Mouse (Mus musculus): ENCODE data around the gene Ucp3. TPM values are rescaled to one million over a fixed set of nuclear protein-coding genes. Genes with fewer than 3 reads are reported as not detected.

Ucp3 gene
- total RNA-seq, 2 experiments from 2014 or later, result 0.65 to 1.3 TPM

DNA sequence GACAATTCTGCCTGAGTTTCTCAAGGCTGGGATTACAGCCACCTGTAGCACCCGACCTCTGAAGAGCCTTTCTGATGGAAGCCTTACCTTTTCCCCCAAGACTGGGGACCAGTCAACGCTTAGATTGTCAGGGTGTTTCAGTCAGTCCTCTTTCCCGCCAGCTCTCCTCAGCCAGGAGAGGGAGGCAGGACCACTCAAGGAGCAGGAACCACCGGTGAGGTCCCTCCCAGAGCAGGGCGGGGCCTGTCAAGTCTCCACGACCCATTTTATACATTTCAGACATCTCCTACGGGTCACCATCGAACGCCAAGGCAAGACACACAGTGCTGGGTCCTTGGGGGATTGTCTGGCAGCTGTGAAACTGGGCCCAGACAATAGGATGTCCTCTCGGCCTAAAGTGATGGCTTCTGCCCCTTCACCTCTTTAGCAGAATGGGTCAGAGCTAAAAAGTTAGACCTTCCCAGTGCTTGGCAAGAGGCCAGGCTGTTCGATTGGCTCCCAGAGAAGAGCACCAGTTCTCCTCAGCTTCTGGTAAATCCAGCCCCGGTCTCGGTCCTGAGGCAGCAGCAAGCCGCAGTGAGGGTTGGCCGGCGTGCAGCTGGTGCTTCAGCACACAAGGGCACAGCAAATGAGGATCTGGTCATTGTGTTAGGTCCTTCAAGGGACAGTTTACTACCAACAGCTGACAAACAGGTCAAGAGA is 27.6 kb downstream of the Ucp3 start:
- no peak for DNase-seq (ENCODE audit: low spot score in 2 of 2)

DNA sequence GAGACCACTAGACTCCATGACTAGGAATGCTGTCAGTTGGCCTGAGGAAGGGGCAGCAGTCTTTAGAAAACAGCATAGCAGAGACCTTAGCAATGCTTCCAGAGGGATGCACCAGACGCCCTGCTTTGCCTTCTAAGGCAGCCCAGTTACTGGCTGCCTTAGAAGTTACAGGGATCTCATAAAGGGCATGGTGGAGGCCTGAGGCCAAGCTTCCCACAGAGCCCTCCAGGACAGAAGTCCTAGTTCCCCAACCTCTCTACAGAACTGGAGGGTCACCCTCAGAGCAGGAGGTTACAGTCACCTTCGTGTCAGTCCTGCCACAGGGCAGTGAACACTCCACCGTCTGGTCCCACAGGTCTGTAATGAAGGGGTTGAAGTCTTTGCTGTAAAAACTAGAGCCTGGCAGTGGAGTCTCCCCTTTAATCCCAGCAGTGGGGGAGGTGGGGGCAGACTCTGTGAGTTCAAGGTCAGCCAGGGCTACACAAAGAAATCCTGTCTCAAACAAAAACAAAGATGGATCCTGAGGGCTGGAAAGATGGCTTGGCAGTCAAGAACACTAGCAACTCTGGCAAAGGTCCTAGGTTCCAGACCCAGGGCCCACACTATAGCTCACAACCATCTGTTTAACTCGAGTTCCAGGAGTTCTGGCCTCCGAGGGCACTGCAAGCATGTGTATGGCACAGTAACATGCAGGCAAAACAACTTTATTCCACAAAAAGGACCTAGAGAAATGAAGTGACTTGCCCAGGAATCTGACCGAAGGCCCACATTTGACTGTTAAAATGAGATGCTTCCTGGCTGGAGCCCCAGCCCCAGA is 28.4 kb downstream of the Ucp3 start:
- no peak for DNase-seq (ENCODE audit: low spot score in 2 of 2)

DNA sequence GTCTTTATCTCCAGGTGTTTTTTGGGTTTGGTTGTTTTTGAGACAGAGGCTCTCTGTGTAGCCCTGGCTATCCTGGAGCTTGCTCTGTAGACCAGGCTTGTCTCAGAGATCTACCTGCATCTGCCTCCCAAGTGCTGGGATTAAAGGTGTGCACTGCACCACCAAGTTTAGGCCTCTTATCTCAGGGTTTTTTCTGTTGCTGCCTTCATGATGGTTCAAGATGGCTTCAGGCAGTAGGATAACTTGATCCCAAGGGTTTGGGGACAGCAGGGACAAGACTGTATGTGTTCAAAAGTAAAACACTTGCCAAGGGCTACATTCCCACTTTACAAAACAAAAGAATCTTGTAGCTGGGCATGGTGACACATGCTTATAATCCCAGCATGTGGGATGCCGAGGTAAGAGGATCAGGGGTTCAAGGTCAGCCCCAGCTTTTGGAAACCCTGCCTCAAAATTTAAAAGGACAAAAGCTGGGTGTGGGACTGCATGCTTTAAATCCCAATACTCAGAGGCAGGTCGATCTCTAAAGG is 29.1 kb downstream of the Ucp3 start:
- no peak for DNase-seq (ENCODE audit: low spot score in 2 of 2)

DNA sequence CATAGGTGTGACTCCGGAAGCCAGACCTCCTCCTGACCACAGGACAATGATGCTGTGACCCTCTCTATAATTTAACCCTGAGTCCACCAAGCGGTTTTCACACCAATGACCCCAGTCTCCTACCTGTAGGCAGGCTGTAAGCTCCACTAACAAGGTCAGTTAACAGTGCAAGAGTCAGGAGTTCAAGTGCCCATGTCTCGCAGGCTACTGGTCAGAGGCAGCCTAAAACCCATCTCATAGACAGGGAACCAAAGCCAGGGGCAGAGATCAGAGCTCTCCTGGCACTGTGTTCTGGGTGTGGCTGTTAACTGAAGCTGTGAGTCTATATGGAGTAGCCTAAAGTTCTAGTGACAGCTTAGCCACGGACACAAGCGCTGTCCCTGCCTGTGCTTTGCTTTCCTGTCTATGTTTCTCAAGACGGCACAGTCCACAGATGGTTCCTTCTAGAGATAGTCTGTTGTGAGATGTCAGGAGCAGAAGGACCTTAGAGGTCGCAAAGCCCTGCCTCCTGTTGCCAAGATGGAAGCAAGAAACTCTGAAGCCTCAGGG is 29.7 kb downstream of the Ucp3 start:
- no peak for DNase-seq (ENCODE audit: low spot score in 2 of 2)

DNA sequence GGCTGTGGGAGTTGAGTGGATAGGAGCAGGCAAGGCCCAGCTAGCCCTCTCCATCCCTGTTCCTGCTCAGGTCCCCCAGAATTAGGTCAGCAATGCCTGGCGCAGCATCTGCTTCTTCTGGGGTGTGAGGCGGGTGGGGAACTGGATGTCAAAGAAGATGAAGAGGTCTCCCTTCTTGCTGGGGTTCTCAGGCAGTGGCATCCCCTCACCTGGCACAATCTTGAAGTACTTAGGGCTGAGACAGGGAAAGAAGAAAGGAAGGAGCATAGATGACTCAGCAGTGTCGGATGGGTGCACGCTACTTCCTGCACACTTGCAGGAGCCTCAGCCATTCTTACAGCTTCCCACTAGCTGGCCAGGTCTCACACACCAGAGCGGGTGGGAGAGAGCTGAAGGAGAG is 30.3 kb downstream of the Ucp3 start:
- DNase-seq (ENCODE audit: low spot score in 2 of 2), result no peak

DNA sequence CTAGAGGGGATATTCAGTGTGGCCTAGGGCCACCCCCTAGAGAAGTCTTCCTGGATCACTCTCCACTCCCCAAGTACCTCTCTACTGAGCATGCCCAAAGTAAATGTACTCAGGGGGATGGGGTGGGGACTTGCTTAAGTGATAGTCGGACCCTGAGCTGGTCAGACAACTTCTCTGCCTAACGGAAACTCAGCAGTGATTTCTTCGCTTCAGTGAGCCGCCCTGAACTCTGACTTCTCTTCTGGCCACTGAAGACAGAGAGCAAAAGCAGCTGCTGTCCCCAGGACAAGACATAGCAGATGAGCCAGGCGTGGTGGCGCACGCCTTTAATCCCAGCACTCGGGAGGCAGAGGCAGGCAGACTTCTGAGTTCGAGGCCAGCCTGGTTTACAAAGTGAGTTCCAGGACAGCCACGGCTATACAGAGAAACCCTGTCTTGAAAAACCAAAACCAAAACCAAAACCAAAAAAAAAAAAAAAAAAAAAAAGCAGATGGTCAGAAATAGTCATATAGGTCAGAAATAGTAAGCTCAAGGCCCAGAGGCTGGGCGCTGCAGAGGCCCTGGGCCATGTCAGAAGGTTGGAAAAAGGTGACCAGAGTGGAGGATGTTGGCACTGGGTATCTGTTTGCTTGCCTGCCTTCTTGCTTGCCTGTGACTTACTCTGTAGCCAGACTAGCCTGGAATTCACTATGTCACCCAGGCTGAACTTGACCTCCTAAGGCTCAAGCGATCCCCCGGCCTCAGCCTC is 32.1 kb downstream of the Ucp3 start:
- DNase-seq (ENCODE audit: low spot score in 2 of 2), result no peak

DNA sequence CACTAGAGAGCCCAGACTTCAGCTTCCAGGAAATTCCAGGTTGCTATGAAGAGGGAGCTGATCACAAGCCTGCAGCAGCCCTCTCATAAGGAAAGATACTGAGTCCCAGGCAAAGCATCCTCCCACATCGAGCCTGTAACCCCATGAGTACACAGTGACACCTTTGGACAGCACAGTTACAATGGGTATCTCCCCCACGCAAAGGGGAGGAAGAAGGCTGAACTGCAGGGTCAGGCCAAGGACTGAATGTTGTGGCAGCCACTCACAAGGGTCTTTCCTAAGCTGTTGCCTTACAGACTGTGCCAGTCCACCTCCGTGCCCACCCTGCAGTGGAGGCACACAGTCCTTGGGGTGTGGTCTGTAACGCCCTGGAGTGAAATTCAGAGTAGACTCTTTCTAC is 33.7 kb downstream of the Ucp3 start:
- DNase-seq (ENCODE audit: low spot score in 2 of 2), result no peak

DNA sequence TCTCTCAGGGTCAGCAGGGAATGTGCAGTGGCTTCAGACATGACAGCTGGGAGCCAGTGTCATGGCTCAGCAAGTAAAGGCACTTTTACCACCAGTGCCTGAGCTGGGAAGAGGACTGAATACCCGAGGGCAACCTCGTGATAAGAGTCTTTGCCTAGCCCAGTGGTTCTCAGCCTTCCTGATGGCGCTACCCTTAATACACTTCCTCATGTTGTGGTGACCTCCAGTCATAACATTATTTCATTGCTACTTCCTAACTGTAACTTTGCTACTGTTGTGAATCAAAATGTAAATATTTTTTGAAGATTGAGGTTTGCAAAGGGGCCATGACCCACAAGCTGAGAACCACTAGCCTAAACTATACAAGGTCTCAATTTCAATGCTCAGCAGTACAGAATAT is 35.9 kb downstream of the Ucp3 start:
- DNase-seq (ENCODE audit: low spot score in 2 of 2), result no peak

DNA sequence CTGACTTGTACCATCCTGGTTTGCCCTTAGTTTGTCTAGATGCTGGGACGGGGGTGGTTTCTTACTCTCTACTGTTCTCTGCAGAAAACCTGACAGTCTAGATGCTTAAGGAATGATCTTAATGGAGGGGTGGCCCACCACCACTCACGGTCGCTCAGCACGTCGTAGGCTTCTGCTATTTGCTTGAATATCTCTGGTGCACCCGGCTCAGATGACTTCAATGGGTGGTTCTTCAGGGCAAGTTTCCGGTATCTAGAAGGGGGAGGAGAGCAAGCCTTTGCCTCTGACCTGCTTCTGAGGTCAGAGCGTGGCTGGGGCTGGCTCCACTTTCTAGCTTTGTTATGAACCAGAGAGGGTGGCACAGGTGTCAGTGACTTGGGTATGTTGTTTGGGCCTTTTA is 38.8 kb downstream of the Ucp3 start:
- DNase-seq (ENCODE audit: low spot score in 2 of 2), result no peak

DNA sequence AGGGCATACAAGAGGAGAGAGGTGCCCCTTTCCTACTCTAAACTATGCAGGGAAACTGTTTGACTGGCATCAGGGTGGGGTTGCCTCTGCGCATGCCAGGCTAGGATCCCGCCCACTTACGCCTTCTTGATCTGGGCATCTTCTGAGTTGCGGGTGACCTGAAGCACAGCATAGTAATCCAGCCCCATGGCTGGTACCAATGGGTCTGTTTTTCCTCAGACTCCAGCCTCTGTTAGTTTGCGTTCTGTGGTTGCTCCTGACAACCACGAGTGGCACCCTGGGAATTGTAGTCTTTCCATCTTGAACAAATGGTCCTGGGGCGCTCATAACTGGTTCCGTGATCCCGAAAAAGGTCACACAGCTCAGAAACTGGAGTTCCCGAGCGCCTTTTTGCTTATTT is 41.8 kb downstream of the Ucp3 start, which contains the start of gene Dnajb13:
TSS of gene Dnajb13 (minus strand) at position 388 of the 400 bp plus-strand sequence.
- peak in 1 of 2 experiments; percentile 33 for DNase-seq (ENCODE audit: low spot score in 2 of 2)

DNA sequence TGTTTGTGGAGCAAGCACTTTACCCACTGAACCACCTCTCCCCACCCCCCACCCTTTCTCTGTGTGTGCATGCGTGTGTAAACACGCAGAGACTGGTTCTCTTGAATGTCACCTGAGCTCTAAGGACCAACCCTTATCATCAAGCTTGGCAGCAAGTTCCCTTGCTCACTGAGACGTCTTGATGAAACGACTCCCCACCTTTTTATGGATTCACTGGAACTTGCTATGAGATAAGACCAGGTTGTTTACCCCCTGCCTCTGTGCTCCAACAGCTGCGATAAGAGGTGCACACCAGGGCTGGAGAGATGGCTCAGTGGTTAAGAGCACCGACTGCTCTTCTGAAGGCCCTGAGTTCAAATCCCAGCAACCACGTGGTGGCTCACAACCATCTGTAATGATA is 47.4 kb downstream of the Ucp3 start:
- DNase-seq (ENCODE audit: low spot score in 2 of 2), result no peak

DNA sequence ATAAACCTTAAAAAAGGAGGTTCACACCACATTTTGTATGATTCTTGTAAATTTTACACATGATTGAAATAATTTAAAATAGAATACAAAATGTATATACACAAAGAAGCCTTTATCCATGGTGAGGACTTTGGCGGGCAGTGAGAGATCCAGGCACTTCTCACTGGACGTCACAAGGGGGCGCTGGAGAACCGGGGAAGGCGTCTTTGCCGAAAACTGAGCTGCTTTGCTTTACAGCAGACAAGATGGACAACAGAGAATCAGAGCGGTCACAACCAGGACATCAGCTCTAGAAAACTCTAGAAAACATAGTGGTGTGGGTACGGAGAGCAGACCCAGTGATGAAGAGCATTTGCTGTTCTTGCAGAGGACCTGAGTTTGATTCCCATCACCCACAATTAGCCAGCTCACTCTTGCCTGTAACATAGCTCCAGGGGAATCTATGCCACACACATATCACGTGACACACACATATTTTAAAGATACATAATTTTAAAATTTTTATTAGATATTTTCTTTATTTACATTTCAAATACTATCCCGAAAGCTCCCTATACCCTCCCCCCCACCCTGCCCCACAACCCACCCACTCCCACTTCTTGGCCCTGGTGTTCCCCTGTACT is 48.0 kb downstream of the Ucp3 start:
- peak; percentile 90 to 92 for DNase-seq (ENCODE audit: low spot score in 2 of 2)

DNA sequence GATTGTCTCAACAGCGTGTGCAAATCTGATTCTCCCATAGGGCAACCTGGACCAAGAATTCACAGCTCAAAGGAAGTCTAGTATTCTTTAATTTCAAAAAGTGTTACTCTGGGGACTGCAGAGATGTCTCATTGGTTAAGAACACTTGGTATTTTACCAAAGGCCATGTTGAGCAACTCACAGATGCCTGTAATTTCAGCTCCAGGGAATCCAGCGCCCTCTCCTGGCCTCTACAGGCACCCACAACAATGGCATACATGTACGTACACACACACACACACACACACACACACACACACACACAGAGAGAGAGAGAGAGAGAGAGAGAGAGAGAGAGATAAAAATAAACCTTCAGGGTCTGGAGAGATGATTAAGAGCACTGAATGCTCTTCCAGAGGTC is 49.4 kb downstream of the Ucp3 start:
- DNase-seq (ENCODE audit: low spot score in 2 of 2), result no peak

DNA sequence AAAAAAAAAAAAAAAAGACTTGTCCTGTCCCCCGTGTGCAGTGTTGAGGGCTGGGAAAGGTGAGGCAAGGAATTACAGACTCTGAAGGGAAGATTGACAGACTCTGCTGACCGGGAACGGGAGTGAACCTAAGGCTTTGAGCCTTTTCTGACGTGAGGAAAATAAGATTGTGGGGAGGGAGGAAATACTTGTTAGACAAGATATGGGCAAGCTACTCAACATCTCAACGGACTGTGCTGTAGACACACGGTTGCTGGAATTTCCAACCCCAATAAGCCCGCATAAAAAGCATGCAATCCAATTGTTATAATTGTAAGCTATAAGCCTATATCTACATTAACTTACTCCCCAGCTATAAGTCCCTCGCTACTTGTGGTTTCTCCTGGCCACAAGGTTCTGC is 51.9 kb downstream of the Ucp3 start:
- DNase-seq (ENCODE audit: low spot score in 2 of 2), result no peak

DNA sequence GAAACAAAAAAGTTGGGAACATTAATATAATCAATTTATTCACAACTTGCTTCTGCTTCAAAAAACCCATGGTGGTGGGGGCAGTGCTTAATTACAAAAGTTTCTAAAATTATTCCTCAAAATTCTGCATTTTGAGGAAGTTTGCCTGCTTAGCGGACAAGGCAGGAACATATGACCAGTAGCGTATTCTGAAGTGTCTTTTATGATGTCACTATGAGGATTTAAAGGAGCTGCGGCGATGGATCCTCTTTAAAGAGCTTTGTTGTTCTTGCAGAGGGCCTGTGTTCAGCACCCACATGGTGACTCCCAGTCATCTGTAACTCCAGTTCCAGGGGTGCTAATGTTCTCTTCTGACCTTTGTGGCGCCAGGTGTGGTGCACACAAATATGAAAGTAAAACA is 58.0 kb downstream of the Ucp3 start:
- DNase-seq (ENCODE audit: low spot score in 2 of 2), result no peak

DNA sequence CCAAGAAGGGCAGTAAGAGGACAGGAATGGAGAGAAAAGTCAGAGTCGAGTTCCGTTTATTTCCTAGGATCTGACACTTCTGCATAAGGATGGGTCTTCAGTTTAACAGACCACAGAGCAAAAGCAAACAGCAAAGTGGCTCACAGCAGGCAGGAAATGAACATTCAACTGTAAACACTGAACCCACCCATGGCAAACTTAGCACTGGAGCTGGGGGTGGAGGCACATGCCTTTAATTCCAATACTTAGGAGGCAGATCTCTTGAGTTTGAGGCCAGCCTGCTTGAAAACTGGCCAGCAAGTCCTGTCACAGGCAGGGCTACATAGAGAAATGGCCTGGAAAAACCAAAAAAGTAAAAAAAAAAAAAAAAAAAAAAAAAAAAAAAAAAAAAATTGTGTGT is 60.7 kb downstream of the Ucp3 start:
- no peak for DNase-seq (ENCODE audit: low spot score in 2 of 2)

DNA sequence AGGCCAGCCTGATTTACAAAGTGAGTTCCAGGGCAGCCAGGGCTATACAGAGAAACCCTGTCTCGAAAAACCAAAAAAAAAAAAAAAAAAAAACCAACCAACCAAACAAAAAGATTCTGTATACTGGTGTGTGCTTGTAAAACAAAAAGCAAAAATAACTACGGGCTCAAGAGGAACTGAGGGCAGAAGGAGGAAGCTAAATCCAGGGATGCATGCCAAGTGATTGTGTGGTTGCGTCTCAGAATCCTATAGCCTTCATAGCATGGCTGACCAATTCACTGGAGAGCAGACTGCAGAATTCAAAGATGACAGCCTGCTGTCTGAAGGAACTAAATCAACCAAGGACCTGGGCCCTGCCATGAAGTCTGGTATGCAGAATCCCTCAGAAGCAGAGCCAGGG is 61.4 kb downstream of the Ucp3 start:
- no peak for DNase-seq (ENCODE audit: low spot score in 2 of 2)

DNA sequence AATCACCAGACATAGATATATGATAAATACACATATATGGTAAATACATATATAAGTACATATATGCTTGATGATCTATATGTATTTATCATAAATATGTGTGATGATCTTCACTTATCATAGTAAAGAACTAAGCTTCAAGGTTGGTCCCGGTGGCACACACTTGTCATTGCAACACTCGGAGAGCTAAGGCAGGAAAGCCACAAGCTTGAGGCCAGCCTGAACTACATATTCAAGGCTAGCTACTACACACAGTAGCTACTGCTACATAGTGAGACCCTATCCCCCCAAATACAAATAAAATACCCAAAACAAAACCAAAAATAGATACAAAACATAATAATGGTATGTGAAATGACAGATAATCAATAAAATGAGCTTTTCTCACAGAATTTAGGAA is 63.0 kb downstream of the Ucp3 start:
- DNase-seq (ENCODE audit: low spot score in 2 of 2), result no peak
